Mouse (Mus musculus) thymus, adult 2 months (tissue): ENCODE measurements around the gene Col23a1.

Experiments
- CTCF ChIP-seq: fragments of 200-500 bp; IDR thresholded peaks from 2 replicates; pipeline ENCODE4 v1.5.1; 2012; ENCODE audit warnings: mild to moderate bottlenecking, control low read depth, low read length, moderate library complexity, borderline replicate concordance; ENCODE audit not compliant: control insufficient read depth, poor library complexity, insufficient read depth; ENCODE audit errors: extremely low read depth
- POLR2A ChIP-seq: fragments of 200-500 bp; IDR thresholded peaks from 2 replicates; pipeline ENCODE4 v1.6.1; 2012; ENCODE audit warnings: mild to moderate bottlenecking, low read length, control low read depth, moderate library complexity; ENCODE audit not compliant: control insufficient read depth, poor library complexity, insufficient read depth; ENCODE audit errors: extremely low read depth

GRCm38 (mm10) chr11:51351841-51352240 is 62.1 kb downstream of the Col23a1 start:
- TF ChIP-seq POLR2A (no peak), CTCF (no peak)
